7 mouse cellular contexts compared by ENCODE assay signal in the genomic region with DNA sequence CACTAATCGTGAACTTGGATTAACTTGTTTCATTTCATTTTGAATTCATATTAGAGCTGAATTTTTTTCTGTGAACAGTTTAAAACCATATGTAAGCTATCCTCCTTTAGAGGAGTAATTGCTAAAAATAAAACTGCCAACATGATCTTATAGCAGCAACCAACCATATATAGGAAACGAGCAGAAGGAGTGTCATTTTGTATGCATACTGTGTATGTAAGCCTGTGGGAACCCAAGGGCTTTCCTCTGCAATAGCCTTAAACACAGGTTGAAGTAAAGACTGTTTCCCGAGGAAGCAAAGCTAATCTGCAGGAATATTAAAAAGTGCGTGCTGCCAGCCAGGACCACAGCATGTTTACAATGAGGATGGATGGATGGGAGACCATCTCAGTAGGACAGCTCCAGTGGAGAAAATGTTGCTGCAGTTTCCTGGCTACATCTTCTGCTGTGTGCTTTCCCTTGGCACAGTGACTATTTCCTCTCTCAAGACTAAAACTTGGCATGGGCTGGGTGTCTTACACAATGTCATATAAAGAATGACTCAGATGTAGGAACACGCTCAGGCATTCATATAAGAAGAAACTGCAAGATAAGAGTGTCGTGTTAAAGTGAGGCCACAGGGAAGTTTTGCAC.
DNase-seq lines count a peak whose midpoint lies in the region; ATAC-seq lines count a peak whose summit lies in the region.

No protein-coding gene starts in this region.

- DNase-seq in layer of hippocampus, adult 11-12 months (ENCODE audit: low spot score): peak; percentile 7
- DNase-seq in layer of hippocampus, adult 9-10 months (ENCODE audit: low spot score): no peak
- DNase-seq in cerebellum, adult 9-11 months: peak; percentile 28
- DNase-seq in frontal cortex, postnatal 14 days (ENCODE audit: low spot score in 2 of 2): peak; percentile 11 to 19
- peak; percentile 18 for DNase-seq in right cerebral cortex, postnatal 14 days
- DNase-seq in urinary bladder, adult 2 months (ENCODE audit: low spot score): no peak

- ATAC-seq in activated CD4-positive, CD25-positive, alpha-beta regulatory T cell, adult 4 months: no peak

Comparison
In these comparisons a context has a peak if more than half of its experiments do, and no peak if none do; other contexts are left out.
1. DNase-seq: peak in layer of hippocampus, adult 11-12 months (single experiment), cerebellum, adult 9-11 months (single experiment), frontal cortex, postnatal 14 days (2 of 2) and right cerebral cortex, postnatal 14 days (single experiment); none in layer of hippocampus, adult 9-10 months (single experiment) and urinary bladder, adult 2 months (single experiment).